Mouse (Mus musculus): ENCODE measurements at regions not wholly inside any gene's neighbourhood (a gene's known extent, or its start where the extent isn't known, plus 50 kb on each side); places are given as distances from the start of the nearest gene placed in this dataset.
A peak's percentile ranks its signal among the peaks of the same experiment; 100 is the strongest.

DNA sequence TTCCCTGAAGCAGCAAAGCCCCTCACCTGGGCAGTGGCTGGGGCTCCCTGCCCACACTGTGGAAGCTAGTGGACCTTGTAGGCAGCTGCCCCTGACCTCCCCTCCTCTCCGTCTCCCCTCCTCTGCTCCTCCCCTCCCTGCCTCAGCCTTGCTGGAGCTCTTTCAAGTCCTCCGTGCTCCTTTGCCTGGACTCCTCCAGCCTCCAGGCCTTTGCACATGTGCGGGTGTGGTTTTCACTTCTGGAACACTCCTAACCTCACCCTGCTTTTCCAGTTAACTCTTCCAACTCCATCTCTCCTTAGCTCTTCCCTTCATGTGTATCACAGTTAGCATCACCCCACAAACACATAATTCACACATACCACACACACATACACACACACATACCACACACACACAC is 89.9 kb downstream of the 1700001O22Rik start:
- Histone ChIP-seq H3K4me3 (replicated peaks; ENCODE audit: low read depth, low read length) (no peak overlapping the region), H3K4me2 (ENCODE audit: low read length) (no peak overlapping the region), H3K4me1 (replicated peaks; ENCODE audit: insufficient read depth, low read length) (peaks cover 61% of the 10 kb centered on the region), H3K27me3 (ENCODE audit: insufficient read depth, low read length) (no peaks in the 10 kb centered on the region), H3K9me3 (replicated peaks; ENCODE audit: low read length) (no peaks in the 10 kb centered on the region), H3K27ac (peak overlapping the region; percentile 96), H3K9ac (ENCODE audit: low read depth, low read length) (no peak overlapping the region), H3K36me3 (ENCODE audit: insufficient read depth, low read length) (no peaks in the 10 kb centered on the region)
- 6% methylated on average over 3 of the region's 3 CpGs for WGBS
- ATAC-seq (replicated peaks; ENCODE audit: low FRiP score, low read depth) (no peak), DNase-seq (ENCODE audit: low spot score) (peak; percentile 43)
- no peak for TF ChIP-seq CTCF (IDR thresholded peaks at IDR 0.05; ENCODE audit: low read depth)

DNA sequence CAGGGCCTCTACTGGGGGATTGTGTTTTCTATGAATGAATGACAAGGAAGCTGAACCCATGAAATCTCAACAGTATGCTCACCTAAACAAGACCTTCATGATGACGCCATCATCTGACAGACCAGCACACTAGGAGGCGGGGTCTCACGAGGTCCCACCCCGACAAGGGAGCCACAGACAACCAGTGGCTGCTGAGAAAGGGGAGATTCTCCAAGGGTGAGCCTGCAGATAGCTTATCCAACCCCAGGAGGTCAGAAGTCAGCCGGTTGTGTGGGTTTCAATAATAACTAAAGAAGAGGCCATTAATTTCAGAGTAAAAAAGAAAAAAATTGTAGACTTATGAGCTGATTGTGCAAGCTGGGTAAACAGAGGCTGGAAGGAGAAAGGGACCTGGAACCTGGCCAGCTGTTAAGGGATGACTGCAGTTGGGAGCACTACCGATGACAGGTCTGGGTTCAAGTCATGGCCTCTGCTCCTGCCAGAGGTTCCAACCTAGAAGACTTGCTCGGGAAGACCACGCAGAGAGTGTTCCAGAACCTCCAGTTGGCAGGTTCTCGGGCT is 90.5 kb downstream of the 1700001O22Rik start:
- no peak for DNase-seq (ENCODE audit: low spot score)

DNA sequence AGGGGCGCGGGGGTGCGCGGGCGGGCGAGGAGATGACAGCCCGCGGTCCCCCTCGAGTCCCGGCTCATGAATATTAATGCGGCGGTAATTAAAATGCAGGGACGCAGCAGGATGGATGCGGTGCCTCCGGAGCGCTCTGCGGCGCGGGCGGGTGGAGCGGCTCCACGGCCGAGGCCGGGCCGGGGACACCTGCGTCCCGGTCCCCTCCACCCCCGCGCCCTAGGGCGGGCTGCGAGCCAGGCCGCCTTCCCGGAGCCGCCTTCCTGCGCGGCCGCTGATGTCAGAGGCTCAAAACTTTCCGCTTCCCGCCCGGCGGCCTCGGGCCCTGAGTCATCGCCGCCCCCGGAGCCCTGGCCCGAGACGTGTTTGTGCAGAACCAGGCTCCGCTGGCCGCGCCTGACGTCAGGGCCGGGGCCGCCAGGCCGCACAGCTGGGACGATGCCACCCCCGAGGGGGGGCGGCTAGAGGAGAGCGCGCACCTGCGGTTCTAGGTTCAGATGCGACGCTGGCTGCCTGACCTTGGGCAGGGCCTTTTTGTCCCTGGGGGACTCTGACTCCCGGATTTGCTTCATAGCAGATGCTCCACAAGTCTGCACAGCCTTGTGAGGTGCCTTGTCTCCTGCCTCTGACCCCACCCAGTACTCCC is 91.5 kb downstream of the 1700001O22Rik start:
- TF ChIP-seq CTCF (IDR thresholded peaks at IDR 0.05; ENCODE audit: low read depth), result no peak
- peak; percentile 91 for DNase-seq (ENCODE audit: low spot score)
- Histone ChIP-seq H3K4me3 (replicated peaks; ENCODE audit: low read depth, low read length) (peak overlapping the region; percentile 38), H3K4me2 (ENCODE audit: low read length) (peak overlapping the region; percentile 82), H3K4me1 (replicated peaks; ENCODE audit: insufficient read depth, low read length) (peaks cover 60% of the 10 kb centered on the region), H3K27ac (peak overlapping the region; percentile 96), H3K36me3 (ENCODE audit: insufficient read depth, low read length) (no peaks in the 10 kb centered on the region), H3K27me3 (ENCODE audit: insufficient read depth, low read length) (no peaks in the 10 kb centered on the region), H3K9me3 (replicated peaks; ENCODE audit: low read length) (no peaks in the 10 kb centered on the region), H3K9ac (ENCODE audit: low read depth, low read length) (peak overlapping the region; percentile 71)
- WGBS, result under 1% methylated on average over 59 of the region's 63 CpGs
- ATAC-seq (replicated peaks; ENCODE audit: low FRiP score, low read depth), result peak; percentile 48

More for the DNA sequence above, 90.5 kb downstream of the 1700001O22Rik start:
- H3K9me3 ChIP-seq (replicated peaks; ENCODE audit: low read length), result no peaks in the 10 kb centered on the region
- peaks cover 61% of the 10 kb centered on the region for H3K4me1 ChIP-seq (replicated peaks; ENCODE audit: insufficient read depth, low read length)
- H3K27ac ChIP-seq, result peak overlapping the region; percentile 96
- H3K9ac ChIP-seq (ENCODE audit: low read depth, low read length), result no peak overlapping the region
- H3K27me3 ChIP-seq (ENCODE audit: insufficient read depth, low read length), result no peaks in the 10 kb centered on the region
- H3K4me3 ChIP-seq (replicated peaks; ENCODE audit: low read depth, low read length), result no peak overlapping the region
- TF ChIP-seq CTCF (IDR thresholded peaks at IDR 0.05; ENCODE audit: low read depth), result no peak
- no peak overlapping the region for H3K4me2 ChIP-seq (ENCODE audit: low read length)
- H3K36me3 ChIP-seq (ENCODE audit: insufficient read depth, low read length), result no peaks in the 10 kb centered on the region
- ATAC-seq (replicated peaks; ENCODE audit: low FRiP score, low read depth), result no peak
- WGBS, result 56% methylated on average over 9 of the region's 9 CpGs

DNA sequence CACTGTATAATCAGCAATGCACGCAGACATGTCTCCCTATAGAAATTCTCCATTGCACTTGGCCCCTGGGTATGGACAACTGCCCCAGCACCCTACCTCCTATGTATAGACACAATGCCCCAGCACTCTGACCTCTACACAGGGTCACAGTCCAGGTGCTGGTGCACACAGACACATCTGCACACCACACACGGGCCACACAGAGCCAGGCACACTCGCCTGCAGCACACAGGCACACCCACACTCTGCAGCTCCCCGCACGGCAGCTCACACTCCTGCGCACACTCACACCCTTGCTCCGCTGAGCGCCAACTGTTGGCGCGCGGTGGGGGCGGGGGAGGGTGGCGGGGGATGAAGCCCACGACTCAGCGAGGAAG is 92.0 kb downstream of the 1700001O22Rik start:
- 4% methylated on average over 15 of the region's 15 CpGs for WGBS

DNA sequence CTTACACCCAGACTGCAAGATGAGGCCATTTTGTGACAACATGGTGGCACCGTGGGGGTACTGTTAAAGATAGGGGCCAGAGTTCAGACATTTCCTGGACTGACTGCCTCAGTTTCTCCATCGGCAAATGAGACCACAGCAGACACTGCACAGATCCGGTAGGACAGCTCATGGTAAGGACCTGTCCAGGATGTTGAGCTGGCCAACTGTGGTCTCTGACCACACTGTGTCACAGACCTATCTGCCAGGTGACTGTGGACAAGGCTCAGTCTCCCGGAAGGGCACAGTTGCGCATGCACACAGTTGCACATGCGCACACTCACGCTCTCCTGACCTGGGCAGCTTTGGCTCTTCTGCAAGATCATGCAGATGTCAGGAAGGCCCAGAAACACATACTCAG is 92.6 kb downstream of the 1700001O22Rik start:
- WGBS, result 93% methylated on average over 7 of the region's 7 CpGs
- no peak overlapping the region for H3K4me2 ChIP-seq (ENCODE audit: low read length)
- H3K4me3 ChIP-seq (replicated peaks; ENCODE audit: low read depth, low read length), result no peak overlapping the region
- H3K9me3 ChIP-seq (replicated peaks; ENCODE audit: low read length), result no peaks in the 10 kb centered on the region
- ATAC-seq (replicated peaks; ENCODE audit: low FRiP score, low read depth) (no peak), DNase-seq (ENCODE audit: low spot score) (peak; percentile 0)
- peaks cover 54% of the 10 kb centered on the region for H3K4me1 ChIP-seq (replicated peaks; ENCODE audit: insufficient read depth, low read length)
- H3K27me3 ChIP-seq (ENCODE audit: insufficient read depth, low read length), result no peaks in the 10 kb centered on the region
- no peak for TF ChIP-seq CTCF (IDR thresholded peaks at IDR 0.05; ENCODE audit: low read depth)
- H3K9ac ChIP-seq (ENCODE audit: low read depth, low read length), result 0 out of 2 replicates have a peak overlapping the region, but pooled peaks have one; percentile 71
- H3K36me3 ChIP-seq (ENCODE audit: insufficient read depth, low read length), result no peaks in the 10 kb centered on the region
- peak overlapping the region; percentile 96 for H3K27ac ChIP-seq

More for the DNA sequence above, 92.0 kb downstream of the 1700001O22Rik start:
- peaks cover 57% of the 10 kb centered on the region for H3K4me1 ChIP-seq (replicated peaks; ENCODE audit: insufficient read depth, low read length)
- no peaks in the 10 kb centered on the region for H3K36me3 ChIP-seq (ENCODE audit: insufficient read depth, low read length)
- H3K9me3 ChIP-seq (replicated peaks; ENCODE audit: low read length), result no peaks in the 10 kb centered on the region
- H3K4me2 ChIP-seq (ENCODE audit: low read length), result peak overlapping the region; percentile 82
- DNase-seq (ENCODE audit: low spot score) (peak; percentile 27), ATAC-seq (replicated peaks; ENCODE audit: low FRiP score, low read depth) (0 out of 2 replicates have a peak, but pooled peaks have one; percentile 12)
- no peak for TF ChIP-seq CTCF (IDR thresholded peaks at IDR 0.05; ENCODE audit: low read depth)
- H3K27me3 ChIP-seq (ENCODE audit: insufficient read depth, low read length), result no peaks in the 10 kb centered on the region
- peak overlapping the region; percentile 38 for H3K4me3 ChIP-seq (replicated peaks; ENCODE audit: low read depth, low read length)
- H3K9ac ChIP-seq (ENCODE audit: low read depth, low read length), result peak overlapping the region; percentile 71
- peak overlapping the region; percentile 96 for H3K27ac ChIP-seq

DNA sequence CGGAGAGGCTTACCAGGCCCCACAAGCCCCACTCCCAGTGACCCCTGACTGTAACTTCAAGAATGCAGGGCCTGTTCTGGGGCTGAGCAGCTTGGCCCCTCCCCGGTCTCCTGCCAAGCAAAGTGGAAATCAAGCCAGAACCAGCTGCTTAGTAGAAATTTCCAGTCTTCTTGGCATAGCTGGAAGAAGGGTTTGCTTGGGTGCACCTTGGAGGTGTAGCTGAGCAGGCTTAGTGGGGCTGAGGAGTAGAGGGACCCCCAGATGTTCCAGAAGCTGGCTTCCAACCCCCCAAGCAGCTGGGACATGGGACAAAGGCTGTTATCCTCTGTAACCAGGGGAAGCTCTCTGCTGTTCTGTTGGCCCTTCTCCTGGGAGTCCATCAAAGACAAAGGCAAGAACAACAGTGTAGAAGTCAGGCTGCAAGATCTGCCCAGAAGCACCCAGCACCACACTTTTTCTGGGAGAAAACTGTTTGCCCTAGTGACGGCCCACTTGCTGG is 94.0 kb downstream of the 1700001O22Rik start:
- Histone ChIP-seq H3K9ac (ENCODE audit: low read depth, low read length) (no peak overlapping the region), H3K27me3 (ENCODE audit: insufficient read depth, low read length) (no peaks in the 10 kb centered on the region), H3K36me3 (ENCODE audit: insufficient read depth, low read length) (no peaks in the 10 kb centered on the region), H3K4me1 (replicated peaks; ENCODE audit: insufficient read depth, low read length) (peaks cover 57% of the 10 kb centered on the region), H3K4me3 (replicated peaks; ENCODE audit: low read depth, low read length) (no peak overlapping the region), H3K27ac (peak overlapping the region; percentile 99), H3K9me3 (replicated peaks; ENCODE audit: low read length) (no peaks in the 10 kb centered on the region), H3K4me2 (ENCODE audit: low read length) (no peak overlapping the region)
- DNase-seq (ENCODE audit: low spot score), result peak; percentile 79
- no peak for TF ChIP-seq CTCF (IDR thresholded peaks at IDR 0.05; ENCODE audit: low read depth)
- WGBS, result 34% methylated on average over 3 of the region's 3 CpGs
- ATAC-seq (replicated peaks; ENCODE audit: low FRiP score, low read depth), result 0 out of 2 replicates have a peak, but pooled peaks have one; percentile 18

All from kidney, postnatal 0 days (tissue).